Mouse (Mus musculus): ENCODE results near the gene Lrmda. TPM values are rescaled to one million over a fixed set of nuclear protein-coding genes. Genes with fewer than 3 reads are reported as not detected.

The Lrmda gene
- polyA plus RNA-seq, 1 experiment from 2014 or later: 0.87 TPM

- no peaks in the 10 kb centered on the region for H3K36me3 ChIP-seq
- 44% methylated on average over 1 of the region's 1 CpGs for WGBS
- H3K4me2 ChIP-seq (replicated peaks): no peak overlapping the region
- no peak overlapping the region for H3K9ac ChIP-seq
- H3K4me3 ChIP-seq (replicated peaks): no peak overlapping the region
- no peak overlapping the region for H3K27ac ChIP-seq
- no peaks in the 10 kb centered on the region for H3K27me3 ChIP-seq (replicated peaks)
- no peaks in the 10 kb centered on the region for H3K9me3 ChIP-seq
- H3K4me1 ChIP-seq (replicated peaks): 0 out of 2 replicates have a peak, but pooled peaks cover under 1% of the 10 kb centered on the region
- ATAC-seq: no peak
Measured at GRCm38 (mm10) chr14:22960166-22960565, 940.7 kb downstream of the Lrmda start.

- H3K36me3 ChIP-seq: no peaks in the 10 kb centered on the region
- 65% methylated on average over 9 of the region's 9 CpGs for WGBS
- H3K4me1 ChIP-seq (replicated peaks): 0 out of 2 replicates have a peak, but pooled peaks cover 5% of the 10 kb centered on the region
- H3K9me3 ChIP-seq: no peaks in the 10 kb centered on the region
- H3K4me2 ChIP-seq (replicated peaks): no peak overlapping the region
- peak overlapping the region; percentile 64 for H3K27ac ChIP-seq
- ATAC-seq: peak; percentile 51
- no peak overlapping the region for H3K9ac ChIP-seq
- no peak overlapping the region for H3K4me3 ChIP-seq (replicated peaks)
- no peaks in the 10 kb centered on the region for H3K27me3 ChIP-seq (replicated peaks)
Measured at GRCm38 (mm10) chr14:22964796-22965660, 945.5 kb downstream of the Lrmda start.

- Histone ChIP-seq H3K4me3 (replicated peaks) (no peak overlapping the region), H3K36me3 (no peaks in the 10 kb centered on the region), H3K4me1 (replicated peaks) (0 out of 2 replicates have a peak, but pooled peaks cover 5% of the 10 kb centered on the region), H3K4me2 (replicated peaks) (no peak overlapping the region), H3K27ac (no peak overlapping the region), H3K27me3 (replicated peaks) (no peaks in the 10 kb centered on the region), H3K9me3 (no peaks in the 10 kb centered on the region), H3K9ac (no peak overlapping the region)
- no peak for ATAC-seq
- WGBS: 73% methylated on average over 5 of the region's 5 CpGs
Measured at GRCm38 (mm10) chr14:22968705-22969104, 949.2 kb downstream of the Lrmda start.

GRCm38 (mm10) chr14:22986736-22987135 is 967.2 kb downstream of the Lrmda start:
- Histone ChIP-seq H3K4me2 (replicated peaks) (no peak overlapping the region), H3K27ac (no peak overlapping the region), H3K36me3 (no peaks in the 10 kb centered on the region), H3K4me3 (replicated peaks) (no peak overlapping the region), H3K4me1 (replicated peaks) (no peaks in the 10 kb centered on the region), H3K27me3 (replicated peaks) (no peaks in the 10 kb centered on the region), H3K9me3 (no peaks in the 10 kb centered on the region), H3K9ac (no peak overlapping the region)
- ATAC-seq: no peak
- WGBS: 53% methylated on average over 2 of the region's 2 CpGs

GRCm38 (mm10) chr14:22988090-22988669 is 968.7 kb downstream of the Lrmda start:
- Histone ChIP-seq H3K4me1 (replicated peaks) (no peaks in the 10 kb centered on the region), H3K27ac (no peak overlapping the region), H3K9ac (no peak overlapping the region), H3K4me3 (replicated peaks) (no peak overlapping the region), H3K36me3 (no peaks in the 10 kb centered on the region), H3K9me3 (no peaks in the 10 kb centered on the region), H3K4me2 (replicated peaks) (no peak overlapping the region), H3K27me3 (replicated peaks) (no peaks in the 10 kb centered on the region)
- 62% methylated on average over 3 of the region's 3 CpGs for WGBS
- ATAC-seq: no peak

- Histone ChIP-seq H3K27ac (no peak overlapping the region), H3K4me3 (replicated peaks) (no peak overlapping the region), H3K27me3 (replicated peaks) (no peaks in the 10 kb centered on the region), H3K9me3 (no peaks in the 10 kb centered on the region), H3K4me2 (replicated peaks) (no peak overlapping the region), H3K36me3 (no peaks in the 10 kb centered on the region), H3K4me1 (replicated peaks) (no peaks in the 10 kb centered on the region), H3K9ac (no peak overlapping the region)
- no peak for ATAC-seq
- WGBS: 71% methylated on average over 8 of the region's 8 CpGs
Measured at GRCm38 (mm10) chr14:22995184-22995935, 975.8 kb downstream of the Lrmda start.

- Histone ChIP-seq H3K4me1 (replicated peaks) (no peaks in the 10 kb centered on the region), H3K36me3 (no peaks in the 10 kb centered on the region), H3K4me2 (replicated peaks) (no peak overlapping the region), H3K4me3 (replicated peaks) (no peak overlapping the region), H3K27ac (no peak overlapping the region), H3K9ac (no peak overlapping the region), H3K9me3 (no peaks in the 10 kb centered on the region), H3K27me3 (replicated peaks) (no peaks in the 10 kb centered on the region)
- WGBS: 91% methylated on average over 3 of the region's 3 CpGs
- no peak for ATAC-seq
Measured at GRCm38 (mm10) chr14:22998906-22999305, 979.4 kb downstream of the Lrmda start.

- Histone ChIP-seq H3K4me1 (replicated peaks) (peaks cover 10% of the 10 kb centered on the region; the same call in 1 of the 2 replicates), H3K9me3 (no peaks in the 10 kb centered on the region), H3K36me3 (no peaks in the 10 kb centered on the region), H3K27me3 (replicated peaks) (no peaks in the 10 kb centered on the region), H3K9ac (no peak overlapping the region), H3K4me2 (replicated peaks) (no peak overlapping the region), H3K27ac (no peak overlapping the region), H3K4me3 (replicated peaks) (no peak overlapping the region)
- 73% methylated on average over 1 of the region's 1 CpGs for WGBS
- ATAC-seq: no peak
Measured at GRCm38 (mm10) chr14:23011989-23012388, 992.5 kb downstream of the Lrmda start.

GRCm38 (mm10) chr14:23014747-23015286 is 995.3 kb downstream of the Lrmda start:
- Histone ChIP-seq H3K4me2 (replicated peaks) (no peak overlapping the region), H3K9me3 (no peaks in the 10 kb centered on the region), H3K36me3 (no peaks in the 10 kb centered on the region), H3K9ac (no peak overlapping the region), H3K4me1 (replicated peaks) (peaks cover 10% of the 10 kb centered on the region; the same call in 1 of the 2 replicates), H3K27ac (peak overlapping the region; percentile 74), H3K4me3 (replicated peaks) (no peak overlapping the region), H3K27me3 (replicated peaks) (no peaks in the 10 kb centered on the region)
- 46% methylated on average over 2 of the region's 2 CpGs for WGBS
- peak; percentile 43; the same call in 1 of the 2 replicates for ATAC-seq

GRCm38 (mm10) chr14:23015321-23016067 is 996.0 kb downstream of the Lrmda start:
- Histone ChIP-seq H3K9me3 (no peaks in the 10 kb centered on the region), H3K4me1 (replicated peaks) (peaks cover 10% of the 10 kb centered on the region; the same call in 1 of the 2 replicates), H3K27me3 (replicated peaks) (no peaks in the 10 kb centered on the region), H3K27ac (peak overlapping the region; percentile 74), H3K4me3 (replicated peaks) (no peak overlapping the region), H3K36me3 (no peaks in the 10 kb centered on the region), H3K4me2 (replicated peaks) (no peak overlapping the region), H3K9ac (no peak overlapping the region)
- ATAC-seq: peak; percentile 59
- WGBS: 28% methylated on average over 16 of the region's 16 CpGs

GRCm38 (mm10) chr14:23016068-23016611 is 996.6 kb downstream of the Lrmda start:
- H3K27ac ChIP-seq: no peak overlapping the region
- 29% methylated on average over 1 of the region's 1 CpGs for WGBS
- peaks cover 10% of the 10 kb centered on the region; the same call in 1 of the 2 replicates for H3K4me1 ChIP-seq (replicated peaks)
- no peak overlapping the region for H3K4me2 ChIP-seq (replicated peaks)
- H3K27me3 ChIP-seq (replicated peaks): no peaks in the 10 kb centered on the region
- no peak for ATAC-seq
- no peaks in the 10 kb centered on the region for H3K9me3 ChIP-seq
- no peak overlapping the region for H3K9ac ChIP-seq
- H3K4me3 ChIP-seq (replicated peaks): no peak overlapping the region
- H3K36me3 ChIP-seq: no peaks in the 10 kb centered on the region

Measured in intestine, embryonic 15.5 days (tissue).